Mouse (Mus musculus): ENCODE data around the gene Prap1.

Gene Prap1

GRCm38 (mm10) chr7:140137135-140138020, 44.2 kb downstream of the Prap1 start, which contains the start of gene Mtg1:
Gene Mtg1, plus strand, starts transcription at chr7:140137564.
- DNase-seq: peak; percentile 98

GRCm38 (mm10) chr7:140138021-140138310, 44.8 kb downstream of the Prap1 start:
- DNase-seq: no peak

GRCm38 (mm10) chr7:140141350-140141749, 48.2 kb downstream of the Prap1 start:
- peak; percentile 65 for DNase-seq

GRCm38 (mm10) chr7:140144550-140144949, 51.4 kb downstream of the Prap1 start:
- no peak for DNase-seq

Measured in kidney, adult 18-20 months (tissue).